Mouse (Mus musculus): ENCODE results near the gene Matk. TPM values are rescaled to one million over a fixed set of nuclear protein-coding genes. Genes with fewer than 3 reads are reported as not detected.

The Matk gene
- polyA plus RNA-seq, 1 experiment from 2014 or later = 13.0 TPM

GRCm38 (mm10) chr10:81309571-81309970 lies 56.8 kb downstream of the Matk start:
- no peaks in the 10 kb centered on the region for H3K4me1 ChIP-seq (replicated peaks)
- WGBS = 88% methylated on average over 5 of the region's 5 CpGs
- H3K9me3 ChIP-seq = no peaks in the 10 kb centered on the region
- H3K27me3 ChIP-seq = no peaks in the 10 kb centered on the region
- H3K4me3 ChIP-seq = no peak overlapping the region
- peaks cover 91% of the 10 kb centered on the region for H3K36me3 ChIP-seq
- H3K9ac ChIP-seq = no peak overlapping the region
- H3K27ac ChIP-seq (replicated peaks) = no peak overlapping the region
- no peak for ATAC-seq (ENCODE audit: low read depth)
- H3K4me2 ChIP-seq = no peak overlapping the region

Small RNA genes within 50 kb of the gene (microRNA-seq; reads per million reads assigned to microRNA genes)
- 11.1 reads per million, percentile 28 among the genes with 10 or more reads in this experiment for gene Mir3057

Other genes with a start within 250 kb of the Matk start
- 16.2 and 17.4 TPM in 2 replicates for gene Gng7, start 238.0 kb upstream of the Matk start, polyA plus RNA-seq (2015; fragmentation: Nextera tagmentation; extraction: Ambion mirVana)
- 38.1 and 38.7 TPM in 2 replicates for gene Diras1, start 227.3 kb upstream of the Matk start, polyA plus RNA-seq (2015; fragmentation: Nextera tagmentation; extraction: Ambion mirVana)
- 40.9 and 44.2 TPM in 2 replicates for gene Slc39a3, start 215.5 kb upstream of the Matk start, polyA plus RNA-seq (2015; fragmentation: Nextera tagmentation; extraction: Ambion mirVana)
- gene Sgta, start 192.8 kb upstream of the Matk start, polyA plus RNA-seq (2015; fragmentation: Nextera tagmentation; extraction: Ambion mirVana) = 283 and 286 TPM in 2 replicates
- 47.4 and 48.4 TPM in 2 replicates for gene Thop1, start 182.9 kb upstream of the Matk start, polyA plus RNA-seq (2015; fragmentation: Nextera tagmentation; extraction: Ambion mirVana)
- 0.27 and 0.90 TPM in 2 replicates for gene Creb3l3, start 154.1 kb upstream of the Matk start, polyA plus RNA-seq (2015; fragmentation: Nextera tagmentation; extraction: Ambion mirVana)
- gene Map2k2, start 147.0 kb upstream of the Matk start, polyA plus RNA-seq (2015; fragmentation: Nextera tagmentation; extraction: Ambion mirVana) = 217 and 244 TPM in 2 replicates
- gene Zbtb7a, start 117.7 kb upstream of the Matk start, polyA plus RNA-seq (2015; fragmentation: Nextera tagmentation; extraction: Ambion mirVana) = 12.2 and 14.9 TPM in 2 replicates
- gene Pias4, start 85.0 kb upstream of the Matk start, polyA plus RNA-seq (2015; fragmentation: Nextera tagmentation; extraction: Ambion mirVana) = 60.0 and 77.5 TPM in 2 replicates
- 532 and 537 TPM in 2 replicates for gene Eef2, start 76.3 kb upstream of the Matk start, polyA plus RNA-seq (2015; fragmentation: Nextera tagmentation; extraction: Ambion mirVana)
- gene Dapk3, start 69.9 kb upstream of the Matk start, polyA plus RNA-seq (2015; fragmentation: Nextera tagmentation; extraction: Ambion mirVana) = 79.1 and 80.9 TPM in 2 replicates
- gene 4930442H23Rik, start 69.1 kb upstream of the Matk start, polyA plus RNA-seq (2015; fragmentation: Nextera tagmentation; extraction: Ambion mirVana) = not detected in 2 replicates
- gene Nmrk2, start 50.9 kb upstream of the Matk start, polyA plus RNA-seq (2015; fragmentation: Nextera tagmentation; extraction: Ambion mirVana) = not detected in 2 replicates
- gene Atcay, start 22.1 kb upstream of the Matk start, polyA plus RNA-seq (2015; fragmentation: Nextera tagmentation; extraction: Ambion mirVana) = 58.1 and 62.3 TPM in 2 replicates
- 21.7 and 21.8 TPM in 2 replicates for gene Zfr2, start 19.8 kb upstream of the Matk start, polyA plus RNA-seq (2015; fragmentation: Nextera tagmentation; extraction: Ambion mirVana)
- gene Mrpl54, start 14.0 kb downstream of the Matk start, polyA plus RNA-seq (2015; fragmentation: Nextera tagmentation; extraction: Ambion mirVana) = 145 and 150 TPM in 2 replicates
- 33.7 and 36.1 TPM in 2 replicates for gene Apba3, start 14.0 kb downstream of the Matk start, polyA plus RNA-seq (2015; fragmentation: Nextera tagmentation; extraction: Ambion mirVana)
- gene Tjp3, start 38.6 kb downstream of the Matk start, polyA plus RNA-seq (2015; fragmentation: Nextera tagmentation; extraction: Ambion mirVana) = 2.3 and 3.3 TPM in 2 replicates
- 99.3 and 102 TPM in 2 replicates for gene Pip5k1c, start 40.0 kb downstream of the Matk start, polyA plus RNA-seq (2015; fragmentation: Nextera tagmentation; extraction: Ambion mirVana)
- gene Cactin, start 68.2 kb downstream of the Matk start, polyA plus RNA-seq (2015; fragmentation: Nextera tagmentation; extraction: Ambion mirVana) = 32.5 and 42.5 TPM in 2 replicates
- 4.5 and 4.8 TPM in 2 replicates for gene Tbxa2r, start 75.8 kb downstream of the Matk start, polyA plus RNA-seq (2015; fragmentation: Nextera tagmentation; extraction: Ambion mirVana)
- gene Gipc3, start 90.3 kb downstream of the Matk start, polyA plus RNA-seq (2015; fragmentation: Nextera tagmentation; extraction: Ambion mirVana) = not detected in 2 replicates
- gene Hmg20b, start 97.5 kb downstream of the Matk start, polyA plus RNA-seq (2015; fragmentation: Nextera tagmentation; extraction: Ambion mirVana) = 46.5 and 51.5 TPM in 2 replicates
- 16.5 and 17.8 TPM in 2 replicates for gene Mfsd12, start 104.6 kb downstream of the Matk start, polyA plus RNA-seq (2015; fragmentation: Nextera tagmentation; extraction: Ambion mirVana)
- 0.68 and 0.87 TPM in 2 replicates for gene 4930404N11Rik, start 112.9 kb downstream of the Matk start, polyA plus RNA-seq (2015; fragmentation: Nextera tagmentation; extraction: Ambion mirVana)
- 105 and 112 TPM in 2 replicates for gene Fzr1, start 125.6 kb downstream of the Matk start, polyA plus RNA-seq (2015; fragmentation: Nextera tagmentation; extraction: Ambion mirVana)
- 72.2 and 75.2 TPM in 2 replicates for gene Dohh, start 131.5 kb downstream of the Matk start, polyA plus RNA-seq (2015; fragmentation: Nextera tagmentation; extraction: Ambion mirVana)
- gene Gm48551, start 131.5 kb downstream of the Matk start, polyA plus RNA-seq (2015; fragmentation: Nextera tagmentation; extraction: Ambion mirVana) = 5.2 and 8.2 TPM in 2 replicates
- gene Gm48552, start 136.1 kb downstream of the Matk start, polyA plus RNA-seq (2015; fragmentation: Nextera tagmentation; extraction: Ambion mirVana) = 1.3 and 2.5 TPM in 2 replicates
- gene Smim24, start 140.1 kb downstream of the Matk start, polyA plus RNA-seq (2015; fragmentation: Nextera tagmentation; extraction: Ambion mirVana) = 1.8 and 3.1 TPM in 2 replicates
- gene Nfic, start 202.7 kb downstream of the Matk start, polyA plus RNA-seq (2015; fragmentation: Nextera tagmentation; extraction: Ambion mirVana) = 27.1 and 27.9 TPM in 2 replicates
- gene Celf5, start 229.8 kb downstream of the Matk start, polyA plus RNA-seq (2015; fragmentation: Nextera tagmentation; extraction: Ambion mirVana) = 52.7 and 56.1 TPM in 2 replicates
- gene Ncln, start 243.5 kb downstream of the Matk start, polyA plus RNA-seq (2015; fragmentation: Nextera tagmentation; extraction: Ambion mirVana) = 68.7 and 68.8 TPM in 2 replicates
- gene S1pr4, start 247.2 kb downstream of the Matk start, polyA plus RNA-seq (2015; fragmentation: Nextera tagmentation; extraction: Ambion mirVana) = 0.36 and 0.64 TPM in 2 replicates

All from neural tube, embryonic 13.5 days (tissue).